Mouse (Mus musculus) left cerebral cortex, adult 2 months (tissue): ENCODE measurements around the gene Smoc2. TPM values are rescaled to one million over a fixed set of nuclear protein-coding genes. Genes with fewer than 3 reads are reported as not detected.
A peak's percentile ranks its signal among the peaks of the same experiment; 100 is the strongest.

Experiments used
- DNase-seq, 2 experiments: peaks; one replicate each; pipeline ENCODE4 v3.0.0; 2021 to 2022; ENCODE audit warnings: low spot score in 2 of 2, mixed read lengths in 1 of 2; ENCODE audit errors: extremely low spot score in 1 of 2
- H3K27ac ChIP-seq: fragments of 200-600 bp; 2 replicates; pipeline ENCODE4 v1.8.1; 2022
- H3K4me3 ChIP-seq: fragments of 200-600 bp; 2 replicates; pipeline ENCODE4 v1.8.1; 2022
- CTCF ChIP-seq: fragments of 200-600 bp; IDR thresholded peaks from 2 replicates; pipeline ENCODE4 v1.8.1; 2022; ENCODE audit warnings: antibody characterized with exemption, mild to moderate bottlenecking, moderate library complexity
- intact Hi-C: fragments of 180-260 bp; cut with DNase I; formaldehyde crosslinking; loops from one replicate; pipeline ENCODE4 v1.15.1; 2025
- total RNA-seq, 2 experiments: library from RNA; stranded (reverse); gene quantifications; 2 replicates each; pipeline ENCODE4 v1.2.3; 2021

Gene Smoc2
- total RNA-seq, 2 experiments from 2014 or later: 13.2 to 13.7 TPM

DNA sequence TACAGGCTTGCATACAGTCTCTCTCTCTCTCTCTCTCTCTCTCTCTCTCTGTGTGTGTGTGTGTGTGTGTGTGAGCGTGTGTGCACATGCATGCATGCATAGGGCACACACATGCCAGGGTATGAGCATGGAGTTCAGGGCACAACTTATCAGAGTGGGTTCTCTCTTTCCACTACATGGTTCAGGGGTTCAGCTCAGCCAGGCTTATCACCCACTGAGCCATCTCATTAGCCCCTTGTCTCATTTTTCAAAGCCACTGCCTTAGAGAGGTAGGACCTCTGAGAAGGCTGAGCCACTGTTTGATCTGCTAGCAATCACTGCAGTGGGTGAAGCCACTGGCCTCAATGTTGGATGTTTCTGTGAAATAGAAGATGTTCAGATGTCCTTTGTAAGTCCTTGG is 82.2 kb downstream of the Smoc2 start:
- intact Hi-C loops: no loop called here
- H3K27ac ChIP-seq: no peak overlapping the region
- no peak for TF ChIP-seq CTCF
- DNase-seq: no peak
- H3K4me3 ChIP-seq: no peak overlapping the region

DNA sequence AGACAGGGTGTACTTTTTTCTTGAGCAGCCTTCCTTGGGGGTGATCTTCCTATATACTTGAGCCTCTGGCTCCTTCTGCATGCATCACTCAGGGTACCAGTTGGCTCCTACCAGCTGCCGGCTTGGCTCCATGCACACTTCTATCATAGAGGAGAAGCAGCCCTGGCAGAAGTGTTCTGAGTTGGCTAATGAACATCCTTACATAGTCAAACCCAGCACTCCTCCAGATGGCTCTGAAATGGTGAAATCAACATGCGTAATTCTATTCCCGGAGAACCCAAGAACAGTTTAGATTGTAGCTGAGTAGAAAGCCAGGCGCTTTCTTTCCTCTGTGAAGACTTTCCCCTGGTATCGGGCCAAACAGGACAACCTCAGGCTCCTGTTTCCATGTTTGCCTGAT is 91.2 kb downstream of the Smoc2 start:
- no peak overlapping the region for H3K4me3 ChIP-seq
- no peak overlapping the region for H3K27ac ChIP-seq
- intact Hi-C loops: loop anchor here (2.0 to 5.0 kb wide), 3 partner anchors 108 to 137 kb away; no protein-coding TSS in a partner anchor
- peak; percentile 16 to 33 for DNase-seq
- no peak for TF ChIP-seq CTCF

DNA sequence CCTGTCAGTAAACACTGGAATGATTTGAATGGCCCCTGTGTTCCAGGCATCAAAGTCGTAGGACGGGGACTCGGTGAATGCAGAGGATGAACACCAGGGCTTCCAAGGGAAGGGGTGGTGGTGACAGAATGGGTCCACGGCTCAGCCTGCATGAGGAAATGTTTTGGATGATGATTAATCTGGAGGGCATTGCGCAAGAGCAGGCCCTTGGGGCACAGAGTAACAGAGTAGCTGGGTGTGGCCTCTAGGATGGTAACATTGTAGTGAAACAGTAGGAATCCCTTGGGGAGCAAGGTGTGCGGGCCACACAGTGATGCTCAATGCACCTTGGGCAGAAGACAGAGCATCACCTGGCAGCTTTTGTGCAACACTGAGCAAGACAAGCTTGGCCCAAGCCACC is 92.3 kb downstream of the Smoc2 start:
- intact Hi-C loops: loop anchor here (2.0 to 5.0 kb wide), 3 partner anchors 107 to 136 kb away; no protein-coding TSS in a partner anchor
- H3K27ac ChIP-seq: no peak overlapping the region
- DNase-seq: no peak
- TF ChIP-seq CTCF: no peak
- H3K4me3 ChIP-seq: no peak overlapping the region

DNA sequence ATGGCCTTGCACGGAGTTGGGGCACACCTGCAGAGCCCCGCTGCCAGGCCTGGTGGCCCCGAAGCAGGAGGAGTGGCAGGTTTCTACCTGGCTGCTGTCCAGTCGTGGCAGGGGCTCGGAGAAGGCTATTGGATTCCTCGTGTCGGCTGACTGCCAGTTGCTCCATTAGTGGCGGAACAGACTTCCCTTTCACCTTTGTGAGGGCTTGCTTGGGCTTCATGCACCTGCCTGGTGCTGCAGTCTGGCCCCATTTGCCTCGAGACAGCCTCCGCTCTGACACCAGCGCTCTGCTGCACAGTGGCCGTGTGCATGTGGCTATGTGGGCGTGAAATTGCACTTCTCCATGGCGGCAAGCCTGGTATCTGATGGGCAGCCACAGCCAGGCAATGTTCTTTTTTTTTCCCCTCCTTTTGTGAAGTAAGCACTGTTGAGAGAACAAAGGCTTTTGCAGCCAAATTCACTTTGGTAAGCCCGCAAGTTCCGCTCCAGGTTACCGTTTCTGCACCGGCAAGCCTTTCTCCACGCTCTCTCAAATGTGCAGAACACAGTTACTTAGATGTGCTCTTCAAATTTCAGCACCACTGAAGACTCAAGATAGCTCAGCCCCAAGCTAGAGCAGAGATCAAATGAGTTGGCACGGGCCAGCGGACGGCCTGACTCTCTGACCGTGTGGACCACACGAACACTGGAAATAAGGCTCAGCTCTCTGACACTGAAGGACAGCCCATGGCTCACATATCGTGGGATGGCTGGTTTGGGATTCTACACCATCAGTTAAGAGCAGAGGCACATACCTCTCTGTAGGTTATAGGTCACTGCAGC is 93.2 kb downstream of the Smoc2 start:
- Histone ChIP-seq H3K27ac (no peak overlapping the region), H3K4me3 (no peak overlapping the region)
- intact Hi-C loops: loop anchor here (5.0 kb wide), 1 partner anchor 135 kb away; no protein-coding TSS in a partner anchor
- no peak for TF ChIP-seq CTCF
- peak in 1 of 2 experiments; percentile 41 for DNase-seq

DNA sequence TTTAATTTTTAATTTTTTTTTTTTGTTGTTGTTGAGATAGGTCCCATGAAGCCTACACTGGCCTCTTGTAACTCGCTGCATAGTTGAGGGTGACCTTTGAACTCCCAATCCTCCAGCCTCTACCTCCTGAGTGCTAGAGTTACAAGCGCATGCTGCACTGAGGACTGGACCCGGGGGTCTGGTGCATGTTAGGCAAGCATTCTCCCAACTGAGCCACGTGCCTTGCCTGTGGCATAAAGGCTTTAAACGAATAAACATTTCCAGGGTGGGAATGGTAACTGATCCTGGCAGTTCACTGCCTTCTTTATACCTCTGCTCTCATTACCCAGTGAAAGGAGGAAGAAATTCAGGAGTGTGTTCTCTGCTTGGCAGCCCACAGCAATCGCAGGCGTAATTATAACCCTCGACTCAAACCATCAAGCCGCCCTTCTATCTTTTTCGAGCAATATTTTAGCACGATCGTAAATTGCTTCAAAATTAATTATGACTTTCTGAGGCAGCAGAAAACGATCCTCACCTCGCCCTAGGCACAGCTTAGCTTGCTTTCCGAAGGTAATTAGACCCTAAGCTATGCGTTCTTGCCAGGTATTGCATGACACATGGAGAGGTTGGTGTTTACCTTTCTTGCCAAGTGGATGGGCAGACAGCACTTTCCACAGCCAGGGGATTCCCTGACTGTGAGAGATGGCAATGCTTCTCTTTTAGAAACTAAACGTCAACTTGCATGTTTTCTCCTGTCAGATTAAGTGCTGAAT is 99.6 kb downstream of the Smoc2 start:
- intact Hi-C loops: no loop called here
- H3K27ac ChIP-seq: no peak overlapping the region
- no peak for DNase-seq
- TF ChIP-seq CTCF: no peak
- no peak overlapping the region for H3K4me3 ChIP-seq

DNA sequence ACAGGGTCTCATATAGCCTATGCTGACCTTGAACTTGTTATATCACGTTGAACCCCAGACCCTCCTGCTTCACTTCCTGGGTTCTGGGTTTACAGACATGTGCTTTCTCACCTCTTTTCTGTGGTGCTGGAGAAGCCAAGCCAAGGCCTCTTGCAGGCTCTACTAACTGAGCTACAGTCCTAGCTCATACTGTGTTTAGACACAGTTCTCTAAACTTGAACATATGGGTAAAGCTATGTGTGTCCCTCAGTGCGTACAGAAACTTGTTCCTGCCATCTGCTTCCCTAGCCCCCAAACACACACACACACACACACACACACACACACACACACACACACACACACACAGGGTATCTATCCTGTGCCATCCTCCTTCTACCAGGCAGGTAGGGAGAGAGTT is 100.2 kb downstream of the Smoc2 start:
- Histone ChIP-seq H3K4me3 (no peak overlapping the region), H3K27ac (no peak overlapping the region)
- TF ChIP-seq CTCF: no peak
- intact Hi-C loops: no loop called here
- no peak for DNase-seq

DNA sequence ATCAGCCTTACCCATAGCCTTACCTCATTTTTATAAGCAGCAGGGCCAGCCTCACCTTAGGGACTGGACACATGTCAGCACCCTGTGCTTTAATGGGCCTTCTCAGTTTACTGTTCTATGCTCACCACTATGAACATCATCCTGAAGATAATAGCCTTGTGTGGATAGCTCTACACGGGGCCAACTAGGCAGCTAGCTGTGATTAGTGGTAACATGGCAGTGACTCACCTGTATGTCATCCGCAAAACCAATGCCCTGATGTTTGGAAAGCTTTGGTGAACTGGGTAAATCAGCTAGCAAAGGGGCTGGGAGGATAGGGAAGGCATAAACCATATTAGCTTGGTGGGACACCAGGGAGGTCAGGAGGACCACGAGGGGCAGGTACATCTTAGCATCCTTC is 100.7 kb downstream of the Smoc2 start:
- TF ChIP-seq CTCF: no peak
- intact Hi-C loops: no loop called here
- Histone ChIP-seq H3K27ac (no peak overlapping the region), H3K4me3 (no peak overlapping the region)
- no peak for DNase-seq

DNA sequence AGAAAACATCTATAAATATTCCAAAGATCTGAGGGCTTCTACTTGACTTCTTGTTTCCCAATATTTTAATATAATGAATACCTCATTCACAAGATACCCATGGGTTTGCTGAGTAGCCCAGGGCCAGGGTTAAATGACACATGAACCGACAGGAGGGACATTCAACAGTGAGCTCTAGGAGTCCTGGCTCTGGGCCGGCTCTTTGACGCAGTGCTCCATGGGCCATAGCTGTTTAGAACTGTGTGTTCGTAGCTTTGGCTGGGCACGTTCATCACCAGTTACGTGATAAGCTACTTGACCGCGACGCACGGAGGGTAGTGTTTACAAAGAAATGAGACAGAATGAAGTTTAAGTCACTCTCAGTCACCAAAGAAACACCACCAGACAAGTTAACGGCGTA is 101.2 kb downstream of the Smoc2 start:
- DNase-seq: no peak
- no peak for TF ChIP-seq CTCF
- H3K4me3 ChIP-seq: no peak overlapping the region
- intact Hi-C loops: no loop called here
- no peak overlapping the region for H3K27ac ChIP-seq

DNA sequence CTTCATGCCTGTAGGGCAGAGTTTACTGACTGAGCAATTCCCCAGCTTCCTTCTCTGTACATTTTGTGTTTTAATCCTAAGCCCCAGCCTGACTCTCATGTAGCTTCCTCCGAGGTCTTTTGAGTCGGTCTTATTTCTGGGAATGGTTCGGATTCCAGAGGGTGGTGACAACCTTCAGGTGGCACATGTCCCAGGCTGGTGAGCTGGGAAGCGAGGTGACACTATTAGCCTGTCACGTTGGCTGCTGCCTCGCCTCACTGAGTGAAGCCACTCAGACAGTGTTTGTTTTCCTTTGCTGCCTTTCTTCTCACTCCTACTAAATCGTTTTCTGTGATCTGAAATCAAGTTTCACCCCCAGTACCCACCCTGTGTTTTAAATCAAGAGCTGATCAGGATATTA is 102.2 kb downstream of the Smoc2 start:
- intact Hi-C loops: no loop called here
- TF ChIP-seq CTCF: no peak
- Histone ChIP-seq H3K4me3 (no peak overlapping the region), H3K27ac (no peak overlapping the region)
- DNase-seq: no peak

DNA sequence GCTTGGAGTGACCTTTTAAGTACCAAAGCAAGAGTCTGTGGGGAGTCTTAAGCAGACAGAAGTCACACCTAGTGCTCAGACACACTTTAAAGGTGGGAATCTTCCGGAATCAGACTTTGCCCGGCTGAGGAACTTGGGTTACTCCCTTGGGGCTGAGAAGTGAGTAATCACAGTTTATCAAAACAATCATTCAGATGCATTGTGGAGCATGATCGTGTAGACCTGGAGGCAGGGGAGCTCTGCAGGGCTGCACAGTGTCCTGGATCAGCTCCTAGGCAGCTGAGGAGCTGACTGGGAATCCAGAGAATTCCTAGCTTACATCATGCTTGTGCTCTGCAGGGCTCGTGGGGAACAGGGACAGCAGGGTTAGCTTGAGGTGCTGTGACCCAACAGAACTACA is 104.7 kb downstream of the Smoc2 start:
- no peak for DNase-seq
- no peak for TF ChIP-seq CTCF
- Histone ChIP-seq H3K27ac (no peak overlapping the region), H3K4me3 (no peak overlapping the region)
- intact Hi-C loops: no loop called here

DNA sequence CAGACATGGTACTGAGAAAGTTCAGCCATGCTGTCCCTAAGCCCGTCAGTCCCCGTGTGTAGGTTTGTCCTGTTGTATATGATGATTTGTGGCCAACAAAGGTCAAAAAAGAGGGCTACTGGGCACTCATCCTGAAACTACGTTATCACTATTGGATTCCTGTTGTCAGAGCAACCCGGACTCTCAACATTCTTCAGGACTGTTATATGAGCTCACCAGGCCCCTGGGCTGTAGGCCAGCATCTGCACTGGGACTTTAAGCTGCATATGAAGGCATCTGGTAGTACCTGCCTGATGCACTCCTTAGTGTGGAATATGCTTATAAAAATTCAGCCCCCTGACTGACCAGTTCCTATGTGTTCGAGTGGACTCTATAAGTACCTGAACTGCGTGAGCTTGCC is 105.7 kb downstream of the Smoc2 start:
- TF ChIP-seq CTCF: no peak
- H3K27ac ChIP-seq: no peak overlapping the region
- no peak for DNase-seq
- no peak overlapping the region for H3K4me3 ChIP-seq
- intact Hi-C loops: no loop called here

DNA sequence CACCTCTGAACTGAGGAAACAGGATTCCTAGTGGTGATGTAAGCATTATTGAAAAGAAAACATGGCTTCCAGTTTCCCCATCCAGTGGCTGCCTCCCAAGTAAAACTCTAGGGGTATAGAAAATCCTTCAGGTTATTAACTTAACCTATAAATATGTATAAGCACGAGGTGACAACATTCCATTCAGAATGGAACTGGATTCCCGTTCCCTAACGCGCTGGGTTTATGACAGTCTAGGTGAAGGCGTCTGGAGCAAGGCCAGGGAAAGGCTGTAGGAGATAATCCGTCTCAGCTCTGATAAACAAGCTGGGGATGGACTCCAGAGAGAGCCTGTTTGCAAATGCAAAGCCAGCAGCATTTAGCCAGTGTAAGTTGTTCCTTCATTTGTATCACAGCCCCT is 108.0 kb downstream of the Smoc2 start:
- intact Hi-C loops: no loop called here
- Histone ChIP-seq H3K27ac (no peak overlapping the region), H3K4me3 (no peak overlapping the region)
- DNase-seq: no peak
- no peak for TF ChIP-seq CTCF
